Mouse (Mus musculus) heart, adult 2 months (tissue): ENCODE measurements around the gene Lrwd1. TPM values are rescaled to one million over a fixed set of nuclear protein-coding genes. Genes with fewer than 3 reads are reported as not detected.
A peak's percentile ranks its signal among the peaks of the same experiment; 100 is the strongest.
"Not testable (repeated sequence)": the region's sequence is repeated elsewhere in the genome, so short reads cannot be mapped to it uniquely, and the experiment has no call there.

Experiments
- DNase-seq, 2 experiments: peaks; one replicate each; pipeline ENCODE4 v3.0.0; 2021
- H3K27ac ChIP-seq: fragments of 200-600 bp; 2 replicates; pipeline ENCODE4 v1.8.1; 2022
- H3K27me3 ChIP-seq: fragments of 200-500 bp; 2 replicates; pipeline ENCODE4 v1.6.1; 2012; ENCODE audit warnings: mild to moderate bottlenecking, low read length, inconsistent platforms, mixed read lengths; ENCODE audit not compliant: control insufficient read depth, insufficient read depth
- H3K36me3 ChIP-seq: fragments of 200-500 bp; 2 replicates; pipeline ENCODE4 v1.6.1; 2012; ENCODE audit warnings: low read length, inconsistent platforms; ENCODE audit not compliant: control insufficient read depth, insufficient read depth
- H3K4me1 ChIP-seq: fragments of 200-500 bp; 2 replicates; pipeline ENCODE4 v1.6.1; 2011; ENCODE audit warnings: low read length; ENCODE audit not compliant: control insufficient read depth, insufficient read depth
- H3K4me3 ChIP-seq: fragments of 200-600 bp; 2 replicates; pipeline ENCODE4 v1.8.1; 2022
- H3K79me2 ChIP-seq: fragments of 200-500 bp; replicated peaks from 2 replicates; pipeline ENCODE4 v1.6.1; 2012; ENCODE audit warnings: mild to moderate bottlenecking, inconsistent platforms, low read length, moderate library complexity, mixed read lengths; ENCODE audit not compliant: control insufficient read depth, insufficient read depth
- H3K9ac ChIP-seq: fragments of 200-500 bp; 2 replicates; pipeline ENCODE4 v1.6.1; 2012; ENCODE audit warnings: low read depth, mild to moderate bottlenecking, control low read depth, inconsistent platforms, low read length, mixed read lengths
- CTCF ChIP-seq: fragments of 200-600 bp; IDR thresholded peaks from 2 replicates; pipeline ENCODE4 v1.8.1; 2022; ENCODE audit warnings: antibody characterized with exemption, mild to moderate bottlenecking, moderate library complexity
- EP300 ChIP-seq: fragments of 200-500 bp; IDR thresholded peaks from 2 replicates; pipeline ENCODE4 v1.6.1; 2011; ENCODE audit warnings: low read depth, low read length, control low read depth; ENCODE audit not compliant: insufficient read depth
- POLR2A ChIP-seq: fragments of 200-500 bp; IDR thresholded peaks from 2 replicates; pipeline ENCODE4 v1.6.1; 2011; ENCODE audit warnings: mild to moderate bottlenecking, low read depth, low read length, control low read depth; ENCODE audit not compliant: insufficient read depth
- WGBS: fragments of 180-500 bp; shearing (Covaris S2); methylation state at CpG from one replicate; pipeline ENCODE4 v1.1.7; 2018; 5-methylcytosine and 5-hydroxymethylcytosine counted together
- intact Hi-C: fragments of 180-260 bp; cut with DNase I; formaldehyde crosslinking; loops from one replicate; pipeline ENCODE4 v1.15.1; 2025
- polyA plus RNA-seq: library from polyadenylated mRNA; depleted of rRNA; stranded (reverse); fragments of >200 nt; gene quantifications from 2 replicates; pipeline ENCODE4 v1.2.3, GENCODE M21; 2012
- total RNA-seq, 2 experiments: library from RNA; stranded (reverse); gene quantifications; 2 replicates each; pipeline ENCODE4 v1.2.3; 2021

Lrwd1 gene
- total and polyA plus RNA-seq, 3 experiments = 5.4 to 11.5 (median 5.5) TPM

GRCm38 (mm10) chr5:136155399-136155798 lies 19.5 kb upstream of the Lrwd1 start:
- intact Hi-C loops = no loop called here
- TF ChIP-seq EP300 = no peak
- no peak for TF ChIP-seq POLR2A
- TF ChIP-seq CTCF = no peak
- H3K4me1 ChIP-seq = peaks cover 2% of the 10 kb centered on the region; the same call in 1 of the 2 replicates
- DNase-seq = peak in 1 of 2 experiments; percentile 47
- no peaks in the 10 kb centered on the region for H3K27me3 ChIP-seq
- no peak overlapping the region for H3K9ac ChIP-seq
- H3K27ac ChIP-seq = no peak overlapping the region
- no peak overlapping the region for H3K4me3 ChIP-seq
- H3K36me3 ChIP-seq = no peaks in the 10 kb centered on the region
- H3K79me2 ChIP-seq = no peaks in the 10 kb centered on the region
- WGBS = 66% methylated on average over 5 of the region's 5 CpGs

- Histone ChIP-seq H3K79me2 (no peaks in the 10 kb centered on the region), H3K27ac (no peak overlapping the region), H3K4me3 (no peak overlapping the region), H3K4me1 (peaks cover 1% of the 10 kb centered on the region; the same call in 1 of the 2 replicates), H3K27me3 (no peaks in the 10 kb centered on the region), H3K36me3 (no peaks in the 10 kb centered on the region), H3K9ac (no peak overlapping the region)
- intact Hi-C loops = no loop called here
- WGBS = 72% methylated on average over 8 of the region's 8 CpGs
- no peak for TF ChIP-seq EP300
- no peak for TF ChIP-seq CTCF
- TF ChIP-seq POLR2A = no peak
- DNase-seq = peak in 1 of 2 experiments; percentile 54
Measured at GRCm38 (mm10) chr5:136152365-136152764, 16.5 kb upstream of the Lrwd1 start.

GRCm38 (mm10) chr5:136149134-136149576 lies 13.3 kb upstream of the Lrwd1 start:
- H3K79me2 ChIP-seq, H3K4me3 ChIP-seq, H3K36me3 ChIP-seq, intact Hi-C loops, H3K9ac ChIP-seq, H3K27ac ChIP-seq, H3K27me3 ChIP-seq, H3K4me1 ChIP-seq: not testable (repeated sequence)
- WGBS = 73% methylated on average over 5 of the region's 5 CpGs
- DNase-seq = peak in 1 of 2 experiments; percentile 38

GRCm38 (mm10) chr5:136147704-136148103 lies 11.8 kb upstream of the Lrwd1 start:
- H3K9ac ChIP-seq = no peak overlapping the region
- 70% methylated on average over 8 of the region's 8 CpGs for WGBS
- H3K27me3 ChIP-seq = no peaks in the 10 kb centered on the region
- H3K27ac ChIP-seq = no peak overlapping the region
- no peaks in the 10 kb centered on the region for H3K79me2 ChIP-seq
- H3K36me3 ChIP-seq = no peaks in the 10 kb centered on the region
- intact Hi-C loops = no loop called here
- TF ChIP-seq CTCF (no peak), EP300 (no peak), POLR2A (no peak)
- H3K4me3 ChIP-seq = no peak overlapping the region
- no peak for DNase-seq
- H3K4me1 ChIP-seq = peaks cover 1% of the 10 kb centered on the region; the same call in 1 of the 2 replicates

GRCm38 (mm10) chr5:136146936-136147335 lies 11.1 kb upstream of the Lrwd1 start:
- Histone ChIP-seq H3K79me2 (no peaks in the 10 kb centered on the region), H3K9ac (no peak overlapping the region), H3K27me3 (no peaks in the 10 kb centered on the region), H3K36me3 (no peaks in the 10 kb centered on the region), H3K4me1 (no peaks in the 10 kb centered on the region), H3K27ac (no peak overlapping the region), H3K4me3 (no peak overlapping the region)
- WGBS = 72% methylated on average over 1 of the region's 1 CpGs
- peak in 1 of 2 experiments; percentile 40 for DNase-seq
- TF ChIP-seq POLR2A (no peak), CTCF (no peak), EP300 (no peak)
- intact Hi-C loops = no loop called here

GRCm38 (mm10) chr5:136144606-136145430 lies 8.9 kb upstream of the Lrwd1 start:
- TF ChIP-seq CTCF (no peak), POLR2A (no peak), EP300 (no peak)
- WGBS = 54% methylated on average over 12 of the region's 12 CpGs
- intact Hi-C loops = no loop called here
- H3K79me2 ChIP-seq = no peaks in the 10 kb centered on the region
- no peak overlapping the region for H3K9ac ChIP-seq
- no peak overlapping the region for H3K4me3 ChIP-seq
- no peak for DNase-seq
- H3K27me3 ChIP-seq = no peaks in the 10 kb centered on the region
- no peaks in the 10 kb centered on the region for H3K36me3 ChIP-seq
- H3K27ac ChIP-seq = no peak overlapping the region
- H3K4me1 ChIP-seq = no peaks in the 10 kb centered on the region
